Mouse (Mus musculus) liver, embryonic 11.5 days (tissue): ENCODE measurements around the gene Gm21981. TPM values are rescaled to one million over a fixed set of nuclear protein-coding genes. Genes with fewer than 3 reads are reported as not detected.

Experiments
- ATAC-seq: fragments of 200-750 bp; cut with Nextera tagmentation; replicated peaks from 2 replicates; pipeline ENCODE4 v1.8.0; 2017; ENCODE audit warnings: moderate number of reproducible peaks, mild to moderate bottlenecking, moderate TSS enrichment, moderate library complexity; ENCODE audit not compliant: low FRiP score
- DNase-seq: peaks from one replicate; pipeline ENCODE4 v3.0.0-alpha.2; 2017; ENCODE audit warnings: low spot score
- H3K27ac ChIP-seq: fragments of 300-500 bp; sonication (generic); 2 replicates; pipeline ENCODE4 v1.5.1; 2014; ENCODE audit warnings: mild to moderate bottlenecking, low read depth, low read length, control low read depth
- H3K27me3 ChIP-seq: fragments of 300-500 bp; sonication (generic); replicated peaks from 2 replicates; pipeline ENCODE4 v1.6.1; 2014; ENCODE audit warnings: low read length, mixed read lengths; ENCODE audit not compliant: control insufficient read depth, insufficient read depth
- H3K36me3 ChIP-seq: fragments of 300-500 bp; sonication (generic); 2 replicates; pipeline ENCODE4 v1.6.1; 2014; ENCODE audit warnings: mild to moderate bottlenecking, low read length, moderate library complexity, mixed read lengths; ENCODE audit not compliant: control insufficient read depth, insufficient read depth
- H3K4me1 ChIP-seq: fragments of 300-500 bp; sonication (generic); replicated peaks from 2 replicates; pipeline ENCODE4 v1.6.1; 2014; ENCODE audit warnings: low read length, mixed read lengths; ENCODE audit not compliant: control insufficient read depth, insufficient read depth
- H3K4me2 ChIP-seq: fragments of 300-500 bp; sonication (generic); 2 replicates; pipeline ENCODE4 v1.6.1; 2014; ENCODE audit warnings: mild to moderate bottlenecking, control low read depth, moderate library complexity
- H3K4me3 ChIP-seq: fragments of 300-500 bp; sonication (generic); 2 replicates; pipeline ENCODE4 v1.5.1; 2014; ENCODE audit warnings: low read depth, low read length, control low read depth
- H3K9ac ChIP-seq: fragments of 300-500 bp; sonication (generic); 2 replicates; pipeline ENCODE4 v1.6.1; 2014; ENCODE audit warnings: low read depth, low read length, control low read depth
- H3K9me3 ChIP-seq: fragments of 300-500 bp; sonication (generic); 2 replicates; pipeline ENCODE4 v1.6.1; 2016; ENCODE audit warnings: low read length, inconsistent platforms, mixed read lengths; ENCODE audit not compliant: control insufficient read depth
- WGBS: fragments of 180-500 bp; shearing (Covaris S2); extraction: QIAGEN DNeasy Blood & Tissue Kit; methylation state at CpG from one replicate; pipeline ENCODE4 v1.1.7; 2014; 5-methylcytosine and 5-hydroxymethylcytosine counted together
- polyA plus RNA-seq: library from polyadenylated mRNA; unstranded; fragments of >200 nt; fragmentation: Nextera tagmentation; extraction: Ambion mirVana; gene quantifications from 2 replicates; pipeline ENCODE4 v1.2.1, GENCODE M21; 2014

Gm21981 gene
- polyA plus RNA-seq, 1 experiment from 2014 or later, result 0.49 TPM

DNA sequence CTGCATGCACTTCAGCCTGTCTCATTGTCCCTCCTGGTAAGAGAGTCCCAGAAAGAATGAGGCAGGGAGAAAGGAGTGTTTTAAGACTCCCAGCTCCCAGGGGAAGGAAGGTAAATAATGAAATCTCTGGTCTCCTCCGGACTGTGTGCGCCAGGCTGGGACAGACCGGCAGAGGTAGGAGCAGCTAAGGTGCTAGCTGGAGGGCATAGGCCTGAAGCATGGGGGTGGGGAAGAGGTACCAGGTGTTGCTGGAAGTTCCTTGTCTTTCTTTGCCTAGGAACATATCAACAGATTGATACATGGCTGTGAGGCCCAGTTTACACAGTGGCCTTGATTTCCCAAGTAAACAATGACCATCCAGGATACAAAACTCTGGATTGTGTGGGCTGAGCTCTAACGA is 14.7 kb upstream of the Gm21981 start:
- H3K27ac ChIP-seq, result no peak overlapping the region
- peaks cover 25% of the 10 kb centered on the region for H3K27me3 ChIP-seq
- H3K36me3 ChIP-seq, result no peaks in the 10 kb centered on the region
- H3K4me3 ChIP-seq, result no peak overlapping the region
- no peak for ATAC-seq
- DNase-seq, result no peak
- no peaks in the 10 kb centered on the region for H3K9me3 ChIP-seq
- no peak overlapping the region for H3K9ac ChIP-seq
- no peaks in the 10 kb centered on the region for H3K4me1 ChIP-seq
- no peak overlapping the region for H3K4me2 ChIP-seq
- 73% methylated on average over 4 of the region's 4 CpGs for WGBS

DNA sequence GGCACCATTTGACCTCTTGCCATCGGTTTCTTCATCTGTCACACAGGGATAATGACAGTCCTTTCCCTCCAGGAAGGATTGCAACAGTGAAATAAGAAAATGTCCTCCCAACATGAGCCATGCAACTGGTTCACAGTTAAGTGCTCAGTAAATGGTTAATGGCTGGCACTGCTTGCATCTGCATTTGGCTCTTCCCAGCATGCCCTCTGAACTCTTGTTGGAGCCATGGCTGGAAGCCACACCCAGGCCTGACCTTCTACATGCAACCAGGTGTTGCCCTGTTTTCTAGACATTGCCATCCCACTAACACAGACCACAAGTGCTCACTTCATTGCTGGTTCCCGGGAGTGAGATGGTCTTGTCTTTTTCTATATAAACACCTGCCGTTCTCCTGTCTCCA is 13.7 kb upstream of the Gm21981 start:
- DNase-seq (no peak), ATAC-seq (no peak)
- H3K27ac ChIP-seq, result no peak overlapping the region
- no peak overlapping the region for H3K4me2 ChIP-seq
- no peak overlapping the region for H3K4me3 ChIP-seq
- H3K27me3 ChIP-seq, result peaks cover 35% of the 10 kb centered on the region
- no peaks in the 10 kb centered on the region for H3K36me3 ChIP-seq
- no peak overlapping the region for H3K9ac ChIP-seq
- H3K4me1 ChIP-seq, result peaks cover 5% of the 10 kb centered on the region; the same call in 1 of the 2 replicates
- H3K9me3 ChIP-seq, result no peaks in the 10 kb centered on the region
- 74% methylated on average over 3 of the region's 3 CpGs for WGBS

DNA sequence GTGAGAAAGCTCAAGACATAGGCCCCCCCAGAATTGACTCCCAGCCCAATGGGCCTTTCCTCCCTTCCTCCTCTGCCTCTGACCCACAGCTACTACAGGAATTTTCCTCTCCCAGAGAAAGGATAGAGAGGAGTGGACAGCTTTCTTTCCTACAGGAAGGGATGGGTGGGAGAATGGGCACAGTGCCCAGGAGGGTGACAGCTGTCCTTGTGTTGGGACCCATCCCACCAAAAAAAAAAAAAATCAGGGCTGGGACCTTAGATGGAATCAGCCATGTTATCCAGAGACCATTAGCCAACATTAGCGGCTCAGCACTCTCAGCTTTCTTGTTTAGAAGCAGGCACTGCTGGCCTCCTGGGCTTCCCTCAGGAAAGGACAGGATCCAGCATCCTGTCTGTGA is 11.9 kb upstream of the Gm21981 start:
- Histone ChIP-seq H3K9me3 (no peaks in the 10 kb centered on the region), H3K9ac (no peak overlapping the region), H3K36me3 (no peaks in the 10 kb centered on the region; the same call in 1 of the 2 replicates), H3K4me1 (peaks cover 7% of the 10 kb centered on the region; the same call in 1 of the 2 replicates), H3K4me2 (no peak overlapping the region), H3K27ac (no peak overlapping the region), H3K4me3 (no peak overlapping the region), H3K27me3 (peaks cover 51% of the 10 kb centered on the region)
- DNase-seq (no peak), ATAC-seq (no peak)
- 47% methylated on average over 1 of the region's 1 CpGs for WGBS

DNA sequence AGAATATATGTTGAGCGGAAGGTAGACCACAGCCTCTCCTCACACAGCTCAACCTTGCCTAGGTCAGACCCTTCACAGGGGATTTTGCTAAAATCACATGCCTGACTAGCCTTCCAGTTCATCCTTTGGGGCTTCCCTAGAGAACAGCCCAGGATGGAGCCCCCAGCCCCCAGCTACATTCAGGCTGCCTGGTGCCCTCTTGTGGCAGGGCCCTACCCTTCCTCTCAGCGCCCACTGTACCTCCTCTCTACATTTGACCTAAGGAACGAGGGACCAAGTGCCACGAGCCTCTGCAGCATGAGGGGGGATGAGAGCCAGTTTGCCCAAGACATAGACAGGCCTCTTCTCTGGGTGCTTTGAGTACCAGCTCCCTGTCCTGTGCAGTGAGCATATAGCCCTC is 10.4 kb upstream of the Gm21981 start:
- no peak overlapping the region for H3K4me3 ChIP-seq
- no peaks in the 10 kb centered on the region for H3K9me3 ChIP-seq
- no peaks in the 10 kb centered on the region; the same call in 1 of the 2 replicates for H3K36me3 ChIP-seq
- peaks cover 7% of the 10 kb centered on the region; the same call in 1 of the 2 replicates for H3K4me1 ChIP-seq
- 74% methylated on average over 4 of the region's 4 CpGs for WGBS
- H3K27ac ChIP-seq, result no peak overlapping the region
- no peak for ATAC-seq
- H3K4me2 ChIP-seq, result no peak overlapping the region
- DNase-seq, result no peak
- no peak overlapping the region for H3K9ac ChIP-seq
- peaks cover 51% of the 10 kb centered on the region for H3K27me3 ChIP-seq

DNA sequence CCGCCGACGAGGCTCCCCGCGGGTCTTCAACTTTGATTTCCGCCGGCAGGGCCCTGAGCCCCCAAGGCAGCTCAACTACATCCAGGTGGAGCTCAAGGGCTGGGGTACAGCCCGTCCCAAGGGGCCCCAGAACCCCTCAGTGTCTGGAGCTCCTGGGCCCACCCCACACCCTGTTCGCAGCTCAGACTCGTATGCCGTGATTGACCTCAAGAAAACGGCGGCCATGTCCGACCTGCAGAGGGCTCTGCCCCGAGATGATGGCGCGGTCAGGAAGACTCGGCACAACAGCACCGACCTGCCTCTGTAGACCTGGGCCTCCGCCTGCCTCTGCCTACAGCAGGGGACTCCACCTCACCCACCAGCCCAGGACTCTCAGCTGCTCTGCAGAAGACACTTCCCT is 9.3 kb upstream of the Gm21981 start:
- 16% methylated on average over 20 of the region's 20 CpGs for WGBS
- H3K4me2 ChIP-seq, result no peak overlapping the region; the same call in 1 of the 2 replicates

DNA sequence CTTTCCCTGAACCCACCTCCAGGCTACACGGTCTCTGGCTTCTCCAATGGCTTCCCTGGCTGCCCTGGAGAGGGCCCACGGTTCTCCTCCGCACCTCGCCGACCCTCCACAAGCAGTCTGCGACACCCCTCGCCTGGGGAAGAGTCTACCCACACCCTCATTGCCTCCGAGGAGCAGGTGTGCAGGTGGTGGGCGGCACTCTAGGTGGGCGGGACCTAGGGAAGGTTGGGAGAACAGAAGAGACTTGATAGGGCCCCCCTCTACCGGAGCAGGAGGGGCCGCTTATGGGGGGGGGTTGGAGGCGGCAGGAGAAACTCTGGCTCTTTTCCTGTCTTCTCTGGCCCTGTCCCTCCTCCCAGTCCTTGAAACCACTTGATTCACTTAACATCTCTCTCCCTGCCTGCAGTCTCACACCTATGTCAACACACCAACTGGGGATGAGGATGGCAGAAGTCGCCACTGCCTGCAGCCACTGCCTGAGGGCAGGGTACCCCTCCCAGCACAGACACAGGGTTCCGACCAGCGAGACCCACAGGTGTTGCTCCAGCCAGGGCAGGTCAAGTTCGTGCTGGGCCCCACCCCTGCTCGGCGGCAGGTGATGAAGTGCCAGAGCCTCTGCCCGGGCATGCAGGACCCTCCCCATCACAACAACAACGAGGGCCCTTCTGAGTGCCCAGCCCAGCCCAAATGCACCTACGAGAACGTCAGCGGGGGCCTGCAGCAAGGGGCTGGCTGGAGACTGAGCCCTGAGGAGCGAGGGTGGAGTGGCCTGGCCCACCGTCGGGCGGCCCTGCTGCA is 8.5 kb upstream of the Gm21981 start:
- Histone ChIP-seq H3K27ac (no peak overlapping the region), H3K4me3 (no peak overlapping the region), H3K4me2 (no peak overlapping the region), H3K4me1 (peaks cover 9% of the 10 kb centered on the region; the same call in 1 of the 2 replicates), H3K9ac (0 out of 2 replicates have a peak overlapping the region, but pooled peaks have one; percentile 14), H3K36me3 (no peaks in the 10 kb centered on the region; the same call in 1 of the 2 replicates), H3K27me3 (peaks cover 49% of the 10 kb centered on the region), H3K9me3 (no peaks in the 10 kb centered on the region)
- WGBS, result 29% methylated on average over 28 of the region's 28 CpGs
- DNase-seq (no peak), ATAC-seq (no peak)

More for the DNA sequence above, 9.3 kb upstream of the Gm21981 start:
- Histone ChIP-seq H3K36me3 (no peaks in the 10 kb centered on the region; the same call in 1 of the 2 replicates), H3K27ac (no peak overlapping the region), H3K4me1 (peaks cover 9% of the 10 kb centered on the region; the same call in 1 of the 2 replicates), H3K27me3 (peaks cover 51% of the 10 kb centered on the region), H3K9ac (no peak overlapping the region), H3K4me3 (no peak overlapping the region), H3K9me3 (no peaks in the 10 kb centered on the region)
- ATAC-seq (no peak), DNase-seq (no peak)

DNA sequence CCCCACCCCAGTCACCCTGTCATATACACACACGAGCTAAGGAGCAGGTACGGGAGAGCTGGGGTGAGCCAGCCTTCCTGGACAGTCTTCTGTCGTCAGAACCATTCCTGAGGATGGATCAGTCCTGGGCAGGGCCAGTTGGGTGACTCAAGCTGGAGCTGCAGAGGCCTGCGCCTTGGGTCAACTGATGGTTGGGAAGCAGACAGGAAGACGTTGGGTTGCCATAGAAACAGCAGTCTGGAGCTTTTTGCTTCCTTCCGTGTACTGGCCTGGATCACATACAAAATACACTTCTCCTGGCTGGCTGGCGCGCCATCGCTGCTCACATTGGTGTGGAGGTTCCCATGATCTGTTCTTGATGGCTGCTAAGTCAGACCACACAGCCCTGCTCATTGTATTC is 7.5 kb upstream of the Gm21981 start:
- peaks cover 9% of the 10 kb centered on the region; the same call in 1 of the 2 replicates for H3K4me1 ChIP-seq
- WGBS, result 72% methylated on average over 9 of the region's 9 CpGs

DNA sequence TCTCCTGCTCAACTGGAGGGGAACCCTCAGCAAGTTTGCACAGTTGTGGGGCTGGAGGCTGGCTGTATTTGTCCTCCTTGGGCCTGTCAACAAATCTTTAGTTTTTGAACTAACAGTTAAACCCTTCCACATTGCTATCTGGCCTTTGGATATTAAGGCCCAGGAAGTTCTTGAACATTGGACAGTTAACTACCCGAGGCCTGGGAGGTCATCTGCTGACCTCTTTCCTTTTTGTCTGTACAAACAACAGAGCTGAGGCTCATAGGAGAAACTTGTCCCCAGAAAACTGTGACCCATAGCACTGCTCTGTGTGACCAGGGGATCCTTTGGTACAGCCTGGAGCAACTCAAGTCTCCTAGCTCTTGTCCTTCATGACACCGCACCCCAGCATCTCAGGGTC is 4.8 kb upstream of the Gm21981 start:
- 0 out of 2 replicates have a peak overlapping the region, but pooled peaks have one; percentile 19 for H3K27ac ChIP-seq
- WGBS, result 84% methylated on average over 2 of the region's 2 CpGs
- H3K9me3 ChIP-seq, result no peaks in the 10 kb centered on the region
- no peaks in the 10 kb centered on the region; the same call in 1 of the 2 replicates for H3K36me3 ChIP-seq
- H3K4me3 ChIP-seq, result no peak overlapping the region
- ATAC-seq (no peak), DNase-seq (no peak)
- peaks cover 18% of the 10 kb centered on the region for H3K4me1 ChIP-seq
- peaks cover 41% of the 10 kb centered on the region for H3K27me3 ChIP-seq
- no peak overlapping the region for H3K4me2 ChIP-seq
- H3K9ac ChIP-seq, result no peak overlapping the region

More for the DNA sequence above, 7.5 kb upstream of the Gm21981 start:
- no peaks in the 10 kb centered on the region; the same call in 1 of the 2 replicates for H3K36me3 ChIP-seq
- H3K27ac ChIP-seq, result no peak overlapping the region
- H3K9me3 ChIP-seq, result no peaks in the 10 kb centered on the region
- DNase-seq (no peak), ATAC-seq (no peak)
- H3K4me2 ChIP-seq, result no peak overlapping the region
- H3K27me3 ChIP-seq, result peaks cover 51% of the 10 kb centered on the region
- H3K4me3 ChIP-seq, result no peak overlapping the region
- no peak overlapping the region for H3K9ac ChIP-seq

DNA sequence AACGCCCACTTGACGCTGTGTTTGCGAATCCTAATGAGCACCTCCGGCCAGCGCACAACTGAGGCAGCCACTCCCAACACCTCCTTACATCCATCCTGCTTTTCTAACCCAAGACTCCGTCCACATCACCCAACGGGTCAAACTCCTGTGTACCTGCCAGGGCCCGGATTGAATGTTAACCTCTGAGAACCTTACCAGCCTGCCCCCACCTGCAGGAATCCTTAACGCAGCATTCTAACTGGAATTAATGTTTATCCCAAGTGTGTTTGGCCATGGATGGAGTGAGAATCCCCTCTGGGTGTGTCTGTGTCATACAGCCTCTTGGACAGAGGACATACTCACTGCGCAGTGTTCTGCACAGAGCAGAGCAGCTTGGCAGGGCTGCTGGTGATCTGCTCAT is 3.9 kb upstream of the Gm21981 start:
- no peak overlapping the region for H3K27ac ChIP-seq
- no peak overlapping the region for H3K4me2 ChIP-seq
- DNase-seq, result no peak
- H3K27me3 ChIP-seq, result peaks cover 36% of the 10 kb centered on the region
- H3K9me3 ChIP-seq, result no peaks in the 10 kb centered on the region
- ATAC-seq, result no peak
- 85% methylated on average over 10 of the region's 10 CpGs for WGBS
- no peaks in the 10 kb centered on the region; the same call in 1 of the 2 replicates for H3K36me3 ChIP-seq
- H3K4me1 ChIP-seq, result peaks cover 16% of the 10 kb centered on the region
- H3K9ac ChIP-seq, result no peak overlapping the region
- no peak overlapping the region for H3K4me3 ChIP-seq
